Mouse (Mus musculus) lung, embryonic 14.5 days (tissue): ENCODE measurements around the gene Ankrd39. TPM values are rescaled to one million over a fixed set of nuclear protein-coding genes. Genes with fewer than 3 reads are reported as not detected.
A peak's percentile ranks its signal among the peaks of the same experiment; 100 is the strongest.

Experiments used
- ATAC-seq: fragments of 200-750 bp; cut with Nextera tagmentation; 2 replicates; pipeline ENCODE4 v1.8.0; 2017; ENCODE audit warnings: mild to moderate bottlenecking, moderate TSS enrichment, moderate library complexity; ENCODE audit not compliant: insufficient read depth
- DNase-seq: peaks from one replicate; pipeline ENCODE4 v3.0.0-alpha.2; 2015
- H3K27ac ChIP-seq: fragments of 300-500 bp; sonication (generic); 2 replicates; pipeline ENCODE4 v1.5.1; 2014; ENCODE audit warnings: low read depth, mild to moderate bottlenecking, moderate library complexity
- H3K27me3 ChIP-seq: fragments of 300-500 bp; sonication (generic); 2 replicates; pipeline ENCODE4 v1.6.1; 2014; ENCODE audit warnings: low read length, control low read depth; ENCODE audit not compliant: insufficient read depth
- H3K36me3 ChIP-seq: fragments of 300-500 bp; sonication (generic); 2 replicates; pipeline ENCODE4 v1.6.1; 2014; ENCODE audit warnings: control low read depth; ENCODE audit not compliant: insufficient read depth
- H3K4me1 ChIP-seq: fragments of 300-500 bp; sonication (generic); 2 replicates; pipeline ENCODE4 v1.6.1; 2014; ENCODE audit warnings: antibody characterized with exemption, control low read depth; ENCODE audit not compliant: insufficient read depth
- H3K4me2 ChIP-seq: fragments of 300-500 bp; sonication (generic); 2 replicates; pipeline ENCODE4 v1.6.1; 2014; ENCODE audit warnings: mild to moderate bottlenecking
- H3K4me3 ChIP-seq: fragments of 300-500 bp; sonication (generic); 2 replicates; pipeline ENCODE4 v1.5.1; 2014; ENCODE audit warnings: low read depth, low read length
- H3K9ac ChIP-seq: fragments of 300-500 bp; sonication (generic); 2 replicates; pipeline ENCODE4 v1.6.1; 2014
- H3K9me3 ChIP-seq: fragments of 300-500 bp; sonication (generic); 2 replicates; pipeline ENCODE4 v1.6.1; 2016; ENCODE audit warnings: low read depth, low read length, control low read depth
- CTCF ChIP-seq: IDR thresholded peaks from 2 replicates; pipeline ENCODE4 v1.5.1; 2016; ENCODE audit warnings: antibody characterized with exemption, low read depth
- WGBS: fragments of 180-500 bp; shearing (Covaris S2); extraction: QIAGEN DNeasy Blood & Tissue Kit; methylation state at CpG from one replicate; pipeline ENCODE4 v1.1.7; 2014; 5-methylcytosine and 5-hydroxymethylcytosine counted together
- polyA plus RNA-seq: library from polyadenylated mRNA; unstranded; fragments of >200 nt; fragmentation: Nextera tagmentation; extraction: Ambion mirVana; gene quantifications from 2 replicates; pipeline ENCODE4 v1.2.1, GENCODE M21; 2014

Gene Ankrd39
- polyA plus RNA-seq, 1 experiment from 2014 or later, result 19.9 TPM

DNA sequence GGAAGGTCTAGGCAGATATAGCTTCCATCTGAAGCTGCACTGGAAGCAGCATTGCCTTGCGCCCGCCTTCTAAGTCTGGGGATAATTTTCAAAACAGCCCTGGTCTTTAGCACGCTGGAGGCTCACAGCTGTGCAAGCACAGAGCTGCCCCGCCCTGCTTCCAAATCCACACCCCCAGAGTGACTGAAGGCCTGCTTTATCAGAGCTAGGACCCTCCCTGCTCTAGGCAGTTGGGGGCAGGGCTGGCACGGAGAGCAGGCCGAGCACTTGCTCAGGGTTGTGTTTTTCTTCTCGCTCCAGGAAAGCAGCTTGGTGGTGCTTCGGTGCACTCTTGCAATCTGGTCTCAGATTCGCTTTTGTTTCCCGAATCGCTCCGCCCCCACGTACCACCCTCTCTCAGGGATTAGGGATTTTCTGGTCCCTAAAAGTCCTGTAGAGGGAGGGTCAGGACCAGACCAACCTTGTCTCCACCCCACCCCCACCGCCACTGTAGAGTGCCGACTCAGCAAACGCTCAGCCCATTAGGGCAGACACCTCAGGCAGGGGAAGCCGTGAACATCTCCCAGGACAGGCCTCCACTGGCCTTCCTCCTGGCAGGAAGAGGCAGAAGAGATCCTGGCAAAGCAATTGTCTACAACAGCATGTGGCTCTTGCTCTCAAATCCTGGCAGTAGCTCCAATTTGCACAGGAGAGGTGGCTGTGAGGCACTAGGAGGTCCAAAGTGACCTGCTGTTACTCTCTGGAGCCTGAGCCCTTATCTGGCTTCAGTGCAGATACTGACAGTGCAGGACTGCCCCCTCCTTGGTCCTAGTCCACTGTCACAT, 33.4 kb upstream of the Ankrd39 start:
- Histone ChIP-seq H3K4me2 (peak overlapping the region; percentile 57), H3K4me3 (peak overlapping the region; percentile 17; the same call in 1 of the 2 replicates), H3K4me1 (peaks cover 15% of the 10 kb centered on the region), H3K9ac (peak overlapping the region; percentile 40), H3K27ac (peak overlapping the region; percentile 94), H3K36me3 (no peaks in the 10 kb centered on the region), H3K9me3 (no peaks in the 10 kb centered on the region), H3K27me3 (no peaks in the 10 kb centered on the region)
- no peak for TF ChIP-seq CTCF
- DNase-seq, result peak; percentile 85
- ATAC-seq, result peak; percentile 96
- 4% methylated on average over 17 of the region's 17 CpGs for WGBS

DNA sequence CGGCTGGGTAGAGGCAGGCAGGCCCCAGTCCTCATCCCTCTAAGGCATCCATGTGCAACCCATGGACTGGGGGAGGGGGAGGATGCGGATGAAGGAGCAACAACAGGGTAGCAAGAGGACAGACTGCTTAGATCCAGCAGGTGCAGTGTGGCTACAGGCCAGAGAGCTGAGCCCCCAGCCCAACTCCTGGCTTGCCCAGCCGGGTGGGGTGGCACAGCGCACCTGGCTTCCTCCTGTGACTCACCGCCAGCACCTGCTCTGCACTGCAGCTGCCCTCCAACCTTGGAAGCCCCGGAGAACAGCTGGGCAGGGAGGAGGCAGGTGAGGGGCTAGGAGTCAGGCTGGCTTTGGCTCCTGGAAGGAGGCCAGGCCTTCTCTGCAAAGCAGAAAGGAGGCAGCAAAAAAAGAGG, 32.7 kb upstream of the Ankrd39 start:
- DNase-seq (no peak), ATAC-seq (peak; percentile 60)
- Histone ChIP-seq H3K27me3 (no peaks in the 10 kb centered on the region), H3K4me1 (peaks cover 15% of the 10 kb centered on the region), H3K9me3 (no peaks in the 10 kb centered on the region), H3K36me3 (no peaks in the 10 kb centered on the region), H3K4me2 (peak overlapping the region; percentile 57), H3K9ac (peak overlapping the region; percentile 40), H3K27ac (peak overlapping the region; percentile 94), H3K4me3 (peak overlapping the region; percentile 17; the same call in 1 of the 2 replicates)
- TF ChIP-seq CTCF, result no peak
- WGBS, result 23% methylated on average over 6 of the region's 6 CpGs

DNA sequence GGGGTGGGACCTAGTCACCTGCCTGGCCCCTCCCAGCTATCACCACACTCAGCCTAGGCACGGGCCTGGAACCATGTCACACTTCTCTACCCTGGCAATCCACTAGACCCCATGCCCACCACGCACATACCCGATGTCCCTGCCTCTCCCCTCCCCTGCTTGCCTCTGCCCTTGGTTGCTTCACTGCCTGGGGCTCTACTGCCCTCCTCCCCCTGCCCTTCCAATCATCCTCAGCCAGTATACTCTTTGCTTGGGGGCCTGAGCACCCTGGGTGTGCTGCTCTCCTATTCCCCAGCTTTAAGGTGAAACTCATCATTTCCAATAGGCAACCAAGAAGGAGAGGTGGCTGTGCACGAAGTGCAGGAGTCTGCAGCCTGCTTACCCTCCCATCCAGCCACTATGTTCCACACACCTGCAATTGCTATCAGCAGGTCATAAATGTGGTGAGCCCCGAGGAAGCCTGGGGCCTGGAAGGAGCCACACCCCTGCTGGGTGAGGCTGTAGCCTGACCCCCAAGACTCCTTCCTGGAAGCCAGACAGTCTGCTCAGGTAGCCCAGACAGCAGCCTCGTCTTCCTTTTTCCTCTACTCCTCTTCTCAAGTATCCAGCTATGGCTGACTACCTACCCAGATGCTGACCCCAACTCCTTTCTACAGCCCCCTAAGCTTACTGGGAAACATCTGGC, 29.9 kb upstream of the Ankrd39 start:
- no peak overlapping the region for H3K27ac ChIP-seq
- DNase-seq, result no peak
- TF ChIP-seq CTCF, result no peak
- WGBS, result 59% methylated on average over 6 of the region's 6 CpGs
- no peaks in the 10 kb centered on the region for H3K27me3 ChIP-seq
- H3K36me3 ChIP-seq, result no peaks in the 10 kb centered on the region
- no peak for ATAC-seq
- no peak overlapping the region for H3K4me2 ChIP-seq
- peaks cover 23% of the 10 kb centered on the region for H3K4me1 ChIP-seq
- no peak overlapping the region for H3K9ac ChIP-seq
- no peaks in the 10 kb centered on the region for H3K9me3 ChIP-seq
- H3K4me3 ChIP-seq, result no peak overlapping the region

DNA sequence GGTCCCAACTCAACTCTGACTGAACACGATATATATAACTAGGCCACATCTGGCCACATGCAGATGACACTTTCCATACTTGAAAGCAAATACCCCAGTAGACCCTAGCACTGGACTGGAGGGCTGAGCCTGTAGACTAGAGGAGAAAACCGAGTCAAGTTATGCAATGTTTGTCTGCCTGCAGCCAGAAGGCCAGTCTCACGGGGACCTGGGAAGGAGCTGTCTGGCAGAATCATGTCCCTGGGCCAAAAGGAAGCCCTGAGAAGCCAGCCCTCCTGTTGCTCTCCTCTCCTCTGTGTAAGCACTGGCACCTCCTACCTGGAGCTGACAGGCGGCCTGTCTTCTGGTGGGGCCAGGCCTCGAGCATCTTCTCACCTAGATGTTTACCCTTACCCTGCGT, 28.1 kb upstream of the Ankrd39 start:
- DNase-seq, result no peak
- Histone ChIP-seq H3K4me2 (no peak overlapping the region), H3K27me3 (no peaks in the 10 kb centered on the region), H3K36me3 (no peaks in the 10 kb centered on the region), H3K27ac (peak overlapping the region; percentile 16; the same call in 1 of the 2 replicates), H3K9ac (no peak overlapping the region), H3K4me3 (no peak overlapping the region), H3K9me3 (no peaks in the 10 kb centered on the region), H3K4me1 (peaks cover 20% of the 10 kb centered on the region)
- no peak for TF ChIP-seq CTCF
- no peak for ATAC-seq
- WGBS, result 46% methylated on average over 6 of the region's 6 CpGs

DNA sequence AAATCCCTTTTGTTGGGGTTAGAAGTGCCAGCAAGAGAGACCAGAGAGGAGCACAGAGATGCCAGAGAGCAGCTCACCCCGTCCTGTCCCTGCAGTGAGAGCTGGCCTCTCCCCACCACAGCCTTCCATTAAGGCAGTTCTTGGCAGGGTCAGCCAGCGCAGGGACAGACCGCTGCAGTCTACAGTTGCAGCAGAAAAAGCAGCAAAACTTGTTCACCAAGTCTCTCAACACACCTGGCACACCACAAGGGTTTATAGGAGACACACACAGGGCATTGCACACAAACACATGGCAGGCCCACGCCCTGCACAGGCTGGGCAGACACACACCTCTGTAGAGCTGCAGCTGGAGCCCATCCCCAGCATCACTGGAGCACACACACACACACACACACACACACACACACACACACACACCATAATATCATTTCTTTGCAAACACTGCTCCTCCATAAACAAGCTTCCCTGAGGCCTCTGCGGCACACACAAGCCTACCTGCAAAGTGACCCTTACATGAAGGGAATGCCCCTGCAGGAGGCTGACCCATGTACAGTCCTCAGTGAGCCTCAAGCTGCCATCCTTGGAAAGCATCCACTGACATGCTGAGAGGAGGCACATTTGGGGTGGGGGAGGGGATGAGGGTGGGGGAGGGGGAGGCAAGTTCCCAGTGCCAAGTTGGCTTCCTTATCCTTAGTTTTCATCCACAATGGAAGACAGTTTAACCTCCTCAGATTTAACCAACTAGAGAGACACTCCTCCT, 27.1 kb upstream of the Ankrd39 start:
- Histone ChIP-seq H3K4me3 (no peak overlapping the region), H3K36me3 (no peaks in the 10 kb centered on the region), H3K4me1 (peaks cover 16% of the 10 kb centered on the region), H3K4me2 (no peak overlapping the region), H3K27ac (peak overlapping the region; percentile 22; the same call in 1 of the 2 replicates), H3K27me3 (no peaks in the 10 kb centered on the region), H3K9ac (peak overlapping the region; percentile 3; the same call in 1 of the 2 replicates), H3K9me3 (no peaks in the 10 kb centered on the region)
- ATAC-seq (no peak), DNase-seq (peak; percentile 62)
- TF ChIP-seq CTCF, result no peak
- WGBS, result 64% methylated on average over 5 of the region's 5 CpGs

DNA sequence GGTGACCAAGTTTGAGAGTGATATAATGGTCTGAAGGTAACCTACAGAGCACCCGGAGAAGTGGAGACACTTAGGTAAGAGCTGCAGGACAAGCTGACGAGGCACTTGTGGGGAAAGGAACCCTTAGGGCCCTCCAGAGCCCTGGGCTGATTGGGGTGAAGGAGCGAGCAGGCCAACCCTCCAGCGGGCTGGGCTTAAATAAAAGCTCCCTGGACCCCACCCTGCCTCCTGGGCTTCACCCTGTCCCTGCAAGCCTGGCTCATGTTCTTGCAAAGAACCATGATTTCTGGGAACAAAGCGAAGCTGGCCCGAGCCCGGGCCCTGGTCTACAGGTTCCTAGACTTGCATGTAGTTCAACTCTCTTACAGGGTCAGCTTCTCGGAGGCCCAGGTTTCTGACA, 26.3 kb upstream of the Ankrd39 start:
- WGBS, result 70% methylated on average over 8 of the region's 8 CpGs
- Histone ChIP-seq H3K4me3 (no peak overlapping the region), H3K27ac (peak overlapping the region; percentile 22; the same call in 1 of the 2 replicates), H3K27me3 (no peaks in the 10 kb centered on the region), H3K9ac (no peak overlapping the region), H3K4me1 (peaks cover 16% of the 10 kb centered on the region), H3K36me3 (no peaks in the 10 kb centered on the region), H3K4me2 (no peak overlapping the region), H3K9me3 (no peaks in the 10 kb centered on the region)
- DNase-seq, result no peak
- ATAC-seq, result no peak
- TF ChIP-seq CTCF, result no peak
